Mouse (Mus musculus): ENCODE data around the gene Trp73. TPM values are rescaled to one million over a fixed set of nuclear protein-coding genes. Genes with fewer than 3 reads are reported as not detected.

Trp73 gene
- total RNA-seq, 2 experiments from 2014 or later: not detected

GRCm38 (mm10) chr4:154106497-154107061, 33.4 kb downstream of the Trp73 start:
- ATAC-seq (replicated peaks; ENCODE audit: low FRiP score, poor library complexity, severe bottlenecking): no peak

- ATAC-seq (replicated peaks; ENCODE audit: low FRiP score, poor library complexity, severe bottlenecking): peak; percentile 69
Measured at GRCm38 (mm10) chr4:154105381-154106001, 34.5 kb downstream of the Trp73 start.

- no peak for ATAC-seq (replicated peaks; ENCODE audit: low FRiP score, poor library complexity, severe bottlenecking)
Measured at GRCm38 (mm10) chr4:154103912-154104311, 36.1 kb downstream of the Trp73 start.

GRCm38 (mm10) chr4:154103386-154103785, 36.6 kb downstream of the Trp73 start:
- ATAC-seq (replicated peaks; ENCODE audit: low FRiP score, poor library complexity, severe bottlenecking): no peak

- no peak for ATAC-seq (replicated peaks; ENCODE audit: low FRiP score, poor library complexity, severe bottlenecking)
Measured at GRCm38 (mm10) chr4:154099361-154099760, 40.6 kb downstream of the Trp73 start.

- ATAC-seq (replicated peaks; ENCODE audit: low FRiP score, poor library complexity, severe bottlenecking): no peak
Measured at GRCm38 (mm10) chr4:154096111-154096510, 43.9 kb downstream of the Trp73 start.

- ATAC-seq (replicated peaks; ENCODE audit: low FRiP score, poor library complexity, severe bottlenecking): peak; percentile 61; the same call in 1 of the 2 replicates
Measured at GRCm38 (mm10) chr4:154093210-154093609, 46.8 kb downstream of the Trp73 start.

- no peak for ATAC-seq (replicated peaks; ENCODE audit: low FRiP score, poor library complexity, severe bottlenecking)
Measured at GRCm38 (mm10) chr4:154091356-154091755, 48.7 kb downstream of the Trp73 start.

- no peak for ATAC-seq (replicated peaks; ENCODE audit: low FRiP score, poor library complexity, severe bottlenecking)
Measured at GRCm38 (mm10) chr4:154089205-154089604, 50.8 kb downstream of the Trp73 start.

- no peak for ATAC-seq (replicated peaks; ENCODE audit: low FRiP score, poor library complexity, severe bottlenecking)
Measured at GRCm38 (mm10) chr4:154086436-154086835, 53.6 kb downstream of the Trp73 start.

GRCm38 (mm10) chr4:154085856-154086255, 54.2 kb downstream of the Trp73 start:
- no peak for ATAC-seq (replicated peaks; ENCODE audit: low FRiP score, poor library complexity, severe bottlenecking)

GRCm38 (mm10) chr4:154081974-154082373, 58.0 kb downstream of the Trp73 start:
- ATAC-seq (replicated peaks; ENCODE audit: low FRiP score, poor library complexity, severe bottlenecking): no peak

- no peak for ATAC-seq (replicated peaks; ENCODE audit: low FRiP score, poor library complexity, severe bottlenecking)
Measured at GRCm38 (mm10) chr4:154081021-154081420, 59.0 kb downstream of the Trp73 start.

- no peak for ATAC-seq (replicated peaks; ENCODE audit: low FRiP score, poor library complexity, severe bottlenecking)
Measured at GRCm38 (mm10) chr4:154080211-154080610, 59.8 kb downstream of the Trp73 start.

GRCm38 (mm10) chr4:154071941-154072340, 68.1 kb downstream of the Trp73 start:
- no peak for ATAC-seq (replicated peaks; ENCODE audit: low FRiP score, poor library complexity, severe bottlenecking)

- no peak for ATAC-seq (replicated peaks; ENCODE audit: low FRiP score, poor library complexity, severe bottlenecking)
Measured at GRCm38 (mm10) chr4:154071521-154071920, 68.5 kb downstream of the Trp73 start.

- no peak for ATAC-seq (replicated peaks; ENCODE audit: low FRiP score, poor library complexity, severe bottlenecking)
Measured at GRCm38 (mm10) chr4:154070896-154071295, 69.1 kb downstream of the Trp73 start.

- peak; percentile 74 for ATAC-seq (replicated peaks; ENCODE audit: low FRiP score, poor library complexity, severe bottlenecking)
Measured at GRCm38 (mm10) chr4:154064827-154065773, 74.9 kb downstream of the Trp73 start.

- ATAC-seq (replicated peaks; ENCODE audit: low FRiP score, poor library complexity, severe bottlenecking): no peak
Measured at GRCm38 (mm10) chr4:154057696-154058095, 82.3 kb downstream of the Trp73 start.

GRCm38 (mm10) chr4:154056661-154057060, 83.3 kb downstream of the Trp73 start:
- no peak for ATAC-seq (replicated peaks; ENCODE audit: low FRiP score, poor library complexity, severe bottlenecking)

GRCm38 (mm10) chr4:154056046-154056445, 84.0 kb downstream of the Trp73 start:
- no peak for ATAC-seq (replicated peaks; ENCODE audit: low FRiP score, poor library complexity, severe bottlenecking)

Data from erythroid progenitor cell, adult 5-6 weeks (primary cell).